Mouse (Mus musculus) stomach, postnatal 0 days (tissue): ENCODE results near the gene Pxn.

ENCODE experiments used
- CTCF ChIP-seq: IDR thresholded peaks from 2 replicates; pipeline ENCODE4 v1.5.1; 2016; ENCODE audit warnings: antibody characterized with exemption, low read depth, mild to moderate bottlenecking, moderate library complexity
- EP300 ChIP-seq: optimal IDR thresholded peaks from 2 replicates; pipeline ENCODE3; 2016; ENCODE audit warnings: antibody characterized with exemption

- no peak for TF ChIP-seq CTCF
- TF ChIP-seq EP300: no peak
Observed at GRCm38 (mm10) chr5:115550482-115551005, 44.1 kb downstream of the Pxn start.
